Mouse (Mus musculus) embryonic fibroblast, embryonic 13.5 days (primary cell): ENCODE data around the gene Frmd6.

Source experiments
- CTCF ChIP-seq: IDR thresholded peaks from 2 replicates; pipeline ENCODE4 v1.5.1; 2011; ENCODE audit warnings: mild to moderate bottlenecking, control low read depth, low read length, moderate library complexity, borderline replicate concordance; ENCODE audit not compliant: insufficient read depth
- POLR2A ChIP-seq: IDR thresholded peaks from 2 replicates; pipeline ENCODE4 v1.6.1; 2011; ENCODE audit warnings: low read depth, mild to moderate bottlenecking, control low read depth, low read length, moderate library complexity

DNA sequence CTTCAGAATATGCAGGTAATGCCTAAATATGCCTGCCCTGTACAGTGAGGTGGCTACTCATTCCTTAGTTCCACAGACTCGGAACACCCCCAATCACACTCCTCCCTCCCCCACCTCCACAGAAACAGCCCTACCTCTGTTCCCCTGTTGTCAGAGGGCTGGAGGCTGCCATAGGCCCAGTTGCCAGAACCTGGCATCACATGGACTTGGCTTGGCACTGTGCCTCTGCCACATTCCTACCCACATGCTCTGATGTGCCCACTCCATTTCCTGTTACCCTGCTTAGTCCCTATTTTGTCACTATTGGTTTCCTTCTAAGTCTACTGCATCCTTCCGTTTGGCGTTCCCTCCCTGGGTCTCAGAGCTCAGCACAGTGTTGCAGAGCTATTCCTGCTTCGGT is 56.5 kb downstream of the Frmd6 start:
- TF ChIP-seq CTCF, result no peak
- TF ChIP-seq POLR2A, result no peak
